Mouse (Mus musculus) adrenal gland, postnatal 36 days (tissue): Measurements from ENCODE around the gene Fam83c. TPM values are rescaled to one million over a fixed set of nuclear protein-coding genes. Genes with fewer than 3 reads are reported as not detected.

Experiments
- DNase-seq, 2 experiments: peaks; one replicate each; pipeline ENCODE4 v3.0.0; 2021; ENCODE audit warnings: mixed read lengths in 1 of 2
- total RNA-seq, 2 experiments: library from RNA; stranded (reverse); gene quantifications; 2 replicates each; pipeline ENCODE4 v1.2.3; 2021

The Fam83c gene
- total RNA-seq, 2 experiments from 2014 or later = not detected

DNA sequence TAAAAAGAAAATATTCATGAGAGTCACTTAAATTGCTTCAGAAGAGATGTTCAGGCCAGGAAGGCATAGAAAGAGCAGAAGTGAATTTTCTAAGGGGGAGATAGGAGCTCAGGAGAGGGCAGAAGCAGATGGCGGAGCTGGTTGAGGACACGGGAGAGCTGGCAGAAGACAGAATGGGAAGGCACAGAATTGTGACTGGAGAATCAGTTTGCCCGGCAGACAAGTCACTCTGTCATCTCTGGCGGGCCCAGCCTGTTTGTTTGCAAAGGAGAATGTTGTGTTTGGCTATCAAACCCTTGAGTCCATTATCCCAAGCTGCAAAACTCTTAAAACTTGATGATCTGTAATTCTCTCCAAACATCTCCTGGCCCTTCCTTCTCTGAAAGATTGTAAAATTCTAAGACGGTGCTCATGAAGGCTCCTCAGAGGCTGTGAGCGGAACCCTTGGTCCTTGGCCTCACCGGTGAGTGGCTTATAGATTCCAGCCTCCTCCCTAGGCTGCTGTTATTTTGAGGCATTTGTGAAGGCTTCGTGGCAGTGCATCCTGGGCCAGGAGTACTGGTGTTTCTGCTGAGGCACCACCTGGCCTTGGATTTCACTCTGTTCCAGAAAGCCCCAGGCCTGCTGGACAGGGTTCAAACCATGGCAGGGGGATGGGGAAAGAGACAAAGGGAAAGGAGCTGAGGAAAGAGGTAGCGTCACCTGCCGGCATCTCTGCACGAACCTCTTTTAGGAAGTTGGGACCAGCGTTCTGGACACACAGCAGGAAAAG lies 39.8 kb downstream of the Fam83c start:
- DNase-seq = no peak

DNA sequence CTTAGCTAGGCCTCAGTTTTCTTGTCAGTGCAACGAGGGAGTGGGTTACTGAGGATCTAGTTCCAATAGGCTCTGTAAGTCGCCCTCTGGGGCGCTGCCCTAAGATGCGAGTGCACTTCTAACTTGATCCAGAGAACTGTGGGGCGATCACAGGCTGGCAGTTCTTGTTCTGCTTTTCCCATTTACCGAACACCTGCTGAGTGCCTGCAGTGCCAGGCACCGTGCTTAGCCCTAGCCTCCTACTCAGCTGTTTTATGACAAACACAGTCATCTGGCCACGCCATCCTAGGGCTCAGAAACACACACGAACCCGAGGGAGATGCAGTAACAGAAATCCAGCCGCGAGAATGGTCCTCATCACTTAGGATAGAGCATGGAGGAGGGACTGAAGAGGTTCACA lies 41.8 kb downstream of the Fam83c start:
- no peak for DNase-seq

DNA sequence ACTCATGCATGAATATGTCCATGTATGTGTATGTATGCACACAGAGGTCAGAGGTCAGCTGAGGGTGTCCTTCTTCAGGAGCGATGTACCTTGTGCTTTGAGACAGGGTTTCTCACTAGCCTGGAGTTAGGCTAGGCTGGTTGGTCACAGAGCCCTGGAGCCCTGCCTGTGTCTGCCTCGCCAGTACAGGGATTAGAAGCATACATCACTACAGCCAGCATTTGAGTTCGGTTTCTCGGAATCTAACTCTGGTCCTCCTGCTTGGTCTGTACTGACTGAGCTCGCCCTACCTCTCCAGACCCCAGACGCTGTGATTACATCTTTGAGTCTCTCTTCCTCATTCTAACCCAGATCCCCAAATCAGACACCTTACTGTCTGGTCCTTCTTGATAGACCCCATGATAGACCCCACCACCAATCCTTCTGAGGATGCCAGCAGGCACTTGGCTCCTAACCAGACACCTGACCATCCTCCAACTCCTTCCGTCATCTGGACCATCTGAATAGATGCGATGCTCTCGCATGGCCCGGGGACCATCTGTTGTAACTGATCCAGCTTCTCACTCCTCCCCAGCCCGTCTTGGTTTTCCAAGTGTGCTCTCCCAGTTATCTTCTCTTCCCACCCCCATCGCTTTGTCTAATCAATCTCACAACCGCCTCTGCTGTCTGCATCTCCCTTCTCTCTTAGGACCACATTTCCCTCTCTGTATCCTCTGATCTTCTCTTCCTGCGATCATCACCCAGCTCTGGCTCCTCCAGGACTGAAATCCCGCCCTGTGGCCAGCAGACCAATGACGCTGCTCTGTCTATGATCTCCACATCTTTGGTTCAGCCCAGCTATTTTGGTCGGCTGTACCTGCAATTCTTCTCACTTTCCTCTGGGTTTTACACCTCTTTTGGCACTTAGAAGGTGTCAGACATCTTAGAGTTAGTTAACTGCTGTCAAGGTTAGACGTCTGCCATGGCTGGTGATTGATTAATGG lies 46.4 kb downstream of the Fam83c start:
- DNase-seq = no peak

DNA sequence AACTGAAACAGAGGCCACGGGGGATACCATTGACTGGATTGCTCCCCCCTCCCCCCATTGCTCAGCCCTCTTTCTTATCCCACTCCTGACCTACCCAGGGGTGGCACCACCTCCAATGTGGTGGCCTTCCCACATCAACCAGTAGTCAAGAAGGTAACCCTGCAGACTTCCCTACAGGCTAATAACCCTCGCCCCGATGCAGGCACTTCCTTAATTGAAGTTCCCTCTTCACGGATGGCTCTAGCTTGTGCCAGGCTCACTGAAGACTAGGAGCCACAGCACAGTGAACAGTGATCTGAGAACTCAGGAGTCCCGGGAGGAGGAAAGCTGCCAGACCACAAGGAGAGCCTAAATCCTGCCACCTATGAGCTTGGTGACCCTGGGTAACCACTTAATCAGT lies 47.7 kb downstream of the Fam83c start:
- no peak for DNase-seq

DNA sequence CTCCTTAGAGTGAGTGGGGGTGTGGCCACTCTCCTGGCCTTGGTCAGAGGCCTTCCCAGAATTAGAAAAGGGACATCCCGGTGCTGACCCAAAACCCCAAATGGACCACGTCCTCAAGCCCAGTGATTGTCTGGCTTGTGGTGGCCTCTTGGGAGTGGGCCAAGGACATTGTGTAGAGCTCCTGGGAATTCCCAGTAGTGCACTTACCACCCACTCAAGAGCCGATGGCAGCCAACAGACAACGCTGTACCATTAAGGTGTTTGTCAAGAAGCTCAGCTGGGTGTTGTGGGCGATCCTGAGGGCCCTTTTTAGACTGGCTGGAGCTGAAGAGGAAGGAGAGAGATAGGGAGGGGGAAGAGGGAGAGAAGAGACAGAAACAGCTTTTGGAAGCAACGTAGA lies 50.1 kb downstream of the Fam83c start:
- no peak for DNase-seq

DNA sequence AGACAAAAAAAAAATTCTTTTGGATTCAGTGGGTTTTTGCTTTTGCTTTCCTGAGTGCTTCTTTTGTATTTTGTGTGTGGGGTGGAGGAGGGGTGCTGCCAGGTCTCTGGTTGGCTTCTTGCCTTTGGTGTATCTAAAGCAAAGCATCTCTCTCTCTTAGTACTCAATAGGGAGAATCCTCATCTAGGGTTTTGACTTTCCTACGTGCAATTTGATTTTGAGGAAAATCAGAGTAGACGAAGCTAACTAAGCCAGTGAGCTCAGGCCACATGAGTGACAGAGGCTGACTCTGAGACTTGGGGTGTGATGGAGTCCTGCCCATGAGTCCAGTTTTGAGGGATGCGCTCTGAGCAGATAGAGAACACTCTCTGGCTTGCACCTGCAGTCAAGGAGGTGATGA lies 55.1 kb downstream of the Fam83c start:
- DNase-seq = no peak

DNA sequence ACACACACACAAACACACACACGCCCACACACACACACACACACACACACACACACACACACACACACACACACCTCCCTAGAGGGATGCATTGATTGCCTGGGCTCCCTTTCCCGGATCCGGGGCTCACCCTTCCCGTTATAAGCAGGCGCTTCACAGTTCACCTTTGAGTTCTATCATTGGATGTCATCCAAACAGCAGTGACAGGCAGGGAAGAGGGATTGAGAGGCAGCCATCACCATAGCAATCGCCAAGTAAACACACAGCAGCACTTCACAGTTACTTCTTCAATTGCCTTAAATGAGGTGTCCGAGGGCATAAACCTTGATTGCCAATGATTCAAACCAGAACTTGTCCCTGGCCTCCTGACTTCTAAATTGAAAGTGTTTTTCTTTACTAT lies 55.6 kb downstream of the Fam83c start:
- no peak for DNase-seq

DNA sequence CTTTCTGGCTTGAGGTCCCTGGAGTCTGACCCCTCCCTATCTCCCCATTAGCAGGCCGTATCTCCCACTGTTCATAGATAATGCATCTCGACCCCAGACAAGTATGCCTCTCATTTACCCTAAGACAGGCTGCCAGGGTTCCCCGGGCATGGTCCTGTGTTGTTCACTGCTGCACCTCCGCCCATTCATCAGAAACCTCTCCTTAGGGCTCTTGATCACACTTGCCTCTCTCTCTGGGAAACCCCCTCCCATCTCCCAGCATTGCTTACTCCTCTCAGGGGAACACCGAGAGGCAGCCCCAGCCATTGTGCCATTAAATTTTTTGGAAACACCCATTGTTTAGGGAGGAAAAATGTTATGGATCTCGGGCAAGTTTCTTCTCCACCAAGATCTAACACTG lies 56.6 kb downstream of the Fam83c start:
- no peak for DNase-seq

DNA sequence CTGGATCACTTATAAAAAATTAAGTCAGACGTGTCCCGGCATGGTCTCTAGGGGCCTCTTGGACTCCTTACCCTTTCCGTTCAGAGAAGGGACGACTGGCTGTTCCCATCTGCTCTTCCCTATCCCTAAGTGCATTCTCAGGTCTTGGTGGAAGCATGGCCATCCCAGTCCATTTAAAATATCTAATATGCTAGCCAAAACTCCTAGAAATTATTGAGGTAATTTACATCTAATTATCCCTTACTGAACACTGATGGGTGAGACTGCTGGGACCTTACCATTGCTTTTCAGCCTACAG lies 57.0 kb downstream of the Fam83c start:
- no peak for DNase-seq

Other genes starting within 250 kb of the Fam83c start
- 10 to 100 TPM; 54.2 to 74.3 TPM for gene Gss, start 242.0 kb downstream of the Fam83c start, total RNA-seq
- under 1 TPM; 0.03 to 0.07 TPM for gene Myh7b, start 223.6 kb downstream of the Fam83c start, total RNA-seq
- 100 to 1,000 TPM; 130 to 146 TPM for gene Trpc4ap, start 142.5 kb downstream of the Fam83c start, total RNA-seq
- 10 to 100 TPM; 42.3 to 46.9 TPM for gene Edem2, start 105.4 kb downstream of the Fam83c start, total RNA-seq
- gene Gm17581, start 99.0 kb downstream of the Fam83c start, total RNA-seq = not detected
- 10 to 100 TPM; 27.0 to 72.3 TPM for gene Procr, start 83.7 kb downstream of the Fam83c start, total RNA-seq
- 1 to 10 TPM; 1.4 to 1.7 TPM for gene Mmp24, start 59.5 kb downstream of the Fam83c start, total RNA-seq
- gene BC029722, start 15.4 kb downstream of the Fam83c start, total RNA-seq = 100 to 1,000 TPM; 185 to 198 TPM
- 100 to 1,000 TPM; 158 to 163 TPM for gene Eif6, start 7.9 kb downstream of the Fam83c start, total RNA-seq
- 100 to 1,000 TPM; 103 to 126 TPM for gene Uqcc1, start 95.5 kb upstream of the Fam83c start, total RNA-seq
- gene Gm15557, start 105.9 kb upstream of the Fam83c start, total RNA-seq = not detected
- gene Gdf5, start 110.5 kb upstream of the Fam83c start, total RNA-seq = under 1 TPM; 0.56 to 0.89 TPM
- gene Cep250, start 121.6 kb upstream of the Fam83c start, total RNA-seq = 10 to 100 TPM; 11.5 to 11.9 TPM
- gene 6430550D23Rik, start 173.1 kb upstream of the Fam83c start, total RNA-seq = 1 to 10 TPM; 1.5 to 2.8 TPM
- gene Ergic3, start 173.2 kb upstream of the Fam83c start, total RNA-seq = 100 to 1,000 TPM; 235 to 250 TPM
- gene Fer1l4, start 218.1 kb upstream of the Fam83c start, total RNA-seq = not detected
- 1 to 10 TPM; 2.5 to 3.7 TPM for gene Spag4, start 230.3 kb upstream of the Fam83c start, total RNA-seq